Mouse (Mus musculus) limb, embryonic 14.5 days (tissue): ENCODE measurements around the gene Gal3st1. TPM values are rescaled to one million over a fixed set of nuclear protein-coding genes. Genes with fewer than 3 reads are reported as not detected.
A peak's percentile ranks its signal among the peaks of the same experiment; 100 is the strongest.

Source experiments
- ATAC-seq: fragments of 200-750 bp; cut with Nextera tagmentation; 2 replicates; pipeline ENCODE4 v1.8.0; 2017; ENCODE audit warnings: low read depth, moderate number of reproducible peaks, moderate TSS enrichment; ENCODE audit not compliant: low FRiP score
- DNase-seq: peaks from one replicate; pipeline ENCODE4 v3.0.0-alpha.2; 2015; ENCODE audit warnings: low spot score
- H3K27ac ChIP-seq: fragments of 300-500 bp; sonication (generic); replicated peaks from 2 replicates; pipeline ENCODE4 v1.5.1; 2014; ENCODE audit warnings: low read depth, mild to moderate bottlenecking, low read length, moderate library complexity, mixed read lengths
- H3K27me3 ChIP-seq: fragments of 300-500 bp; sonication (generic); 2 replicates; pipeline ENCODE4 v1.6.1; 2014; ENCODE audit warnings: low read length, mixed read lengths; ENCODE audit not compliant: control insufficient read depth, insufficient read depth
- H3K36me3 ChIP-seq: fragments of 300-500 bp; sonication (generic); 2 replicates; pipeline ENCODE4 v1.6.1; 2014; ENCODE audit warnings: mild to moderate bottlenecking, low read length, moderate library complexity, mixed read lengths; ENCODE audit not compliant: control insufficient read depth, insufficient read depth
- H3K4me1 ChIP-seq: fragments of 300-500 bp; sonication (generic); 2 replicates; pipeline ENCODE4 v1.6.1; 2014; ENCODE audit warnings: antibody characterized with exemption, low read length, mixed read lengths; ENCODE audit not compliant: control insufficient read depth, insufficient read depth
- H3K4me2 ChIP-seq: fragments of 300-500 bp; sonication (generic); replicated peaks from 2 replicates; pipeline ENCODE4 v1.6.1; 2014; ENCODE audit warnings: low read depth, mild to moderate bottlenecking, low read length, moderate library complexity; ENCODE audit not compliant: severe bottlenecking
- H3K4me3 ChIP-seq: fragments of 300-500 bp; sonication (generic); replicated peaks from 2 replicates; pipeline ENCODE4 v1.5.1; 2014; ENCODE audit warnings: low read length
- H3K9ac ChIP-seq: fragments of 300-500 bp; sonication (generic); 2 replicates; pipeline ENCODE4 v1.6.1; 2014; ENCODE audit warnings: mild to moderate bottlenecking, low read depth, low read length, moderate library complexity; ENCODE audit not compliant: severe bottlenecking
- H3K9me3 ChIP-seq: fragments of 300-500 bp; sonication (generic); 2 replicates; pipeline ENCODE4 v1.6.1; 2016; ENCODE audit warnings: low read length; ENCODE audit not compliant: control insufficient read depth
- POLR2A ChIP-seq: fragments of 200-500 bp; IDR thresholded peaks from 2 replicates; pipeline ENCODE4 v1.8.0; 2012; ENCODE audit warnings: inconsistent platforms, mild to moderate bottlenecking, moderate library complexity, borderline replicate concordance; ENCODE audit not compliant: insufficient read depth, insufficient read length; ENCODE audit errors: extremely low read depth
- WGBS: fragments of 180-500 bp; shearing (Covaris S2); extraction: QIAGEN DNeasy Blood & Tissue Kit; methylation state at CpG from one replicate; pipeline ENCODE4 v1.1.7; 2014; 5-methylcytosine and 5-hydroxymethylcytosine counted together
- polyA plus RNA-seq, 2 experiments: library from polyadenylated mRNA; depleted of rRNA in 1 of 2; stranded (reverse) in 1 of 2; unstranded in 1 of 2; fragments of >200 nt; fragmentation: Nextera tagmentation in 1 of 2; extraction: Ambion mirVana in 1 of 2; gene quantifications; 2 replicates each; pipeline versions ENCODE4 v1.2.1 to v1.2.3; 2012 to 2014

Gal3st1 gene
- polyA plus RNA-seq, 2 experiments = 3.1 to 5.9 TPM

- Histone ChIP-seq H3K27me3 (no peaks in the 10 kb centered on the region), H3K27ac (peak within 1 kb of the TSS; percentile 50), H3K4me3 (peak within 1 kb of the TSS; percentile 61), H3K9ac (peak within 1 kb of the TSS; percentile 80), H3K9me3 (no peaks in the 10 kb centered on the region), H3K4me1 (peaks cover 10% of the 10 kb centered on the region), H3K4me2 (peak within 1 kb of the TSS; percentile 65), H3K36me3 (peaks cover 6% of the 10 kb centered on the region)
- TF ChIP-seq POLR2A = no peak
- under 1% methylated on average over 31 of the region's 31 CpGs for WGBS
- ATAC-seq (peak; percentile 94), DNase-seq (peak; percentile 90)
These were observed 19.6 kb upstream of the Gal3st1 start, which contains the start of gene Pes1 for GRCm38 (mm10) chr11:3963610-3964415. Pes1 (plus strand) TSS chr11:3963975.

DNA sequence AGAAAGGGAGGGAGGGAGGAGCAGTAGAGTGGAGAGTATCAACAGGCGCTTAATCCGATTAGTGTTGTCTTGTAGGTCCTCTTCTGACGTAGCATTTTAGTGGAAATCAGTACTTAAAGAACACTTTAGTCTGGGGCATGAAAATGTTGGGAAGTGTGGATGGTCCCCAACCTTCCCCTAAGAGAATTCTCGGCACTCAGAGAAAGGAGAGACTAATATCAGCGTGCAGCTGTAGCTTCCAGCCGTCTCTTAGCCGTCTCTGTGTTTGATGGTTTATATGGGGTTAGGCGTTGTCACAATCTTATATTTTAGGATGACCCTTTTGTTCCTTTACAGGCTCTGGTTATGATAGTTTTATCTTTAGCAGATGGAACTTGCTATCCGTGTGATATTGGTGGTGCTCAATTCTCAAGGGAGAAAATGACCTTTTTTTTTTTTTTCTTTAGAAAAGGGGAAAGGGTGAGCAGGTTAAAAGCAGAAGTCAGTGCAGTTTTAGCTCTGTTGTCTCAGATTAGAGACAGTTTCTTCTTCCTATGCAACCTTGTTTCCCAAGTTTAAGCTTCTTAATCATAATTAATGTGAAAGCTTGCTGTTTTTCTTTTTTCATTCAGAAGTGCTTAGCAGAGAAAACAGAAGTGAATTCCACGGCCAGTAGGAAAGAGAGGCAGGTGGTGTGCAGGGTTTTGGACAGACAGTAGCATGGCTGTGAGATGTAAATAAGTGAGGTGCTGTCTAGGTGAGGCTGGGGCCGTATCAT is 18.8 kb upstream of the Gal3st1 start:
- Histone ChIP-seq H3K4me1 (peaks cover 10% of the 10 kb centered on the region), H3K9me3 (no peaks in the 10 kb centered on the region), H3K4me2 (peak overlapping the region; percentile 65), H3K9ac (peak overlapping the region; percentile 80), H3K27ac (peak overlapping the region; percentile 50; the same call in 1 of the 2 replicates), H3K4me3 (peak overlapping the region; percentile 61), H3K27me3 (no peaks in the 10 kb centered on the region), H3K36me3 (peaks cover 14% of the 10 kb centered on the region)
- ATAC-seq = no peak
- DNase-seq = no peak
- 18% methylated on average over 11 of the region's 11 CpGs for WGBS
- TF ChIP-seq POLR2A = no peak

DNA sequence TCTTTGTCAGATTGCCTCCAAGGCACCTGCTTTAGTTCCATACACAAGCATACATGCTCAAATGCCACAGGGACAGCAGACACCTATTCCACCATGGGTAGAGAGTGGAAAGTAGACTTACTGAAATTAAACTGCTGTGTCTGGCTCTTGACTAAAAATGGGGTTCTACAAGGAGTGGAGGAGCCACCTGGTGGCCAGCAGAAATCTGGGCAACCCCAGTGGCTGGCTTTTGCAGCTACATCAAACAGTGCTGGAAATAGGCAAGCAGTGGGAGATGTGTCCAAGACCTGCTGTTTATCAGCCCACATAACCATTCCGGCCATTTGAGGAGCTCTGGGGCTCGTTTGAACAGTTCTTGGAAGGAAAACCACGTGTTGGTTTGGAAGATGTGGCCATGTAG is 13.6 kb upstream of the Gal3st1 start:
- H3K36me3 ChIP-seq = peaks cover 65% of the 10 kb centered on the region

DNA sequence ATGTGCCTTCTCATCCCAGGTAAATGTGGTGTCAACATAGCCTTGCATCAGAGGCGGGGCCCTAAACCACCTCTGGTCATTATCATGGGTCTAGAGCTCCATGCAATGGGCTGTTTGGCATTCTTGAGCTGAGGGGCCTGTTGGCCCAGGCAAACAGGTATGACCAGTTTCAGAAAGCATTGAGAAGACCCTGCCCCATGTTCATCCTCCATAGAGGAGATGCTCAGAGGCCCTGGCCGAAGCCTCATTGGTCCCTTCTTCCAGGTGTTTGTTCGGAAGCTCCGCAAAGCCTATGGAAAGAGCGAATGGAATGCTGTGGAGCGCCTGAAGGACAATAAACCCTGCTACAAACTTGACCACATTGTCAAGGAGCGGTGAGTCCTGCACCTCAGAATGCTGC is 13.1 kb upstream of the Gal3st1 start:
- Histone ChIP-seq H3K36me3 (peaks cover 70% of the 10 kb centered on the region), H3K9me3 (no peaks in the 10 kb centered on the region), H3K27ac (no peak overlapping the region), H3K4me3 (no peak overlapping the region), H3K9ac (no peak overlapping the region), H3K4me2 (no peak overlapping the region), H3K4me1 (no peaks in the 10 kb centered on the region), H3K27me3 (no peaks in the 10 kb centered on the region)
- WGBS = 94% methylated on average over 7 of the region's 7 CpGs
- ATAC-seq = no peak
- DNase-seq = no peak
- TF ChIP-seq POLR2A = no peak

More for the DNA sequence above, 13.6 kb upstream of the Gal3st1 start:
- DNase-seq = no peak
- whole genome bisulfite sequencing = 86% methylated on average over 3 of the region's 3 CpGs
- H3K4me3 ChIP-seq = no peak overlapping the region
- no peak overlapping the region for H3K4me2 ChIP-seq
- ATAC-seq = no peak
- no peaks in the 10 kb centered on the region for H3K27me3 ChIP-seq
- no peak for TF ChIP-seq POLR2A
- H3K9ac ChIP-seq = no peak overlapping the region
- no peak overlapping the region for H3K27ac ChIP-seq
- H3K9me3 ChIP-seq = no peaks in the 10 kb centered on the region
- H3K4me1 ChIP-seq = peaks cover 3% of the 10 kb centered on the region

GRCm38 (mm10) chr11:3973081-3973480 is 10.4 kb upstream of the Gal3st1 start:
- H3K9ac ChIP-seq = no peak overlapping the region
- H3K27me3 ChIP-seq = no peaks in the 10 kb centered on the region
- no peak for ATAC-seq
- no peak for DNase-seq
- peaks cover 93% of the 10 kb centered on the region for H3K36me3 ChIP-seq
- H3K4me3 ChIP-seq = no peak overlapping the region
- no peaks in the 10 kb centered on the region for H3K4me1 ChIP-seq
- H3K9me3 ChIP-seq = no peaks in the 10 kb centered on the region
- no peak overlapping the region for H3K4me2 ChIP-seq
- 96% methylated on average over 7 of the region's 7 CpGs for WGBS
- TF ChIP-seq POLR2A = no peak
- no peak overlapping the region for H3K27ac ChIP-seq
